Mouse (Mus musculus) testis, adult 2 months (tissue): Measurements from ENCODE around the gene Hspa4.

Experiments used
- CTCF ChIP-seq: fragments of 200-500 bp; IDR thresholded peaks from 2 replicates; pipeline ENCODE4 v1.5.1; 2012; ENCODE audit warnings: low read depth, mild to moderate bottlenecking, inconsistent platforms, low read length, moderate library complexity; ENCODE audit not compliant: control insufficient read depth, insufficient read depth, insufficient replicate concordance
- POLR2A ChIP-seq: fragments of 200-500 bp; IDR thresholded peaks from 2 replicates; pipeline ENCODE4 v1.6.1; 2012; ENCODE audit warnings: low read depth, mild to moderate bottlenecking, inconsistent platforms, low read length, moderate library complexity; ENCODE audit not compliant: control insufficient read depth

DNA sequence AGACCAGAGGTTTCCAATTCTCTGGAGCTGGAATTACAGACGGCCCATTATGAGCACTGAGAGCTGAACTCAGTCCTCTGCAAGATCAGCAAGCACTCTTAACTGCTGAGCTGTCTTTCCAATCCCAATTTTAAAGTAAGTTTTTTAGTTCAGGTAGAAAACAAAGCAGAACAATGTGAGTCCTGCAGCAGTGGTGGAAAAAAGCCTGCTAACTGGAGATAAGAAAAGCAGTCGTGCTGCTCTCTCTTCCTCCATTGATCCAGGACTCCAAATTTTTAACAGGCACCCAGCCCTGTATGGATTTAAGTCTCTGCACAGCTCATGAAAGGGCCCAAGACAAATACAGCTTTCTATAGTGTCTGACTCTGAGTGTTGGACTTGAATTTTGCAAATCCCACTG, 43.3 kb downstream of the Hspa4 start:
- TF ChIP-seq POLR2A (no peak), CTCF (no peak)
